Mouse (Mus musculus) frontal cortex, adult (tissue): ENCODE results near the gene Evx2.

Experiments
- ATAC-seq: cut with Nextera tagmentation; 2 replicates; pipeline ENCODE4 v1.9.2; 2017; ENCODE audit warnings: mild to moderate bottlenecking, moderate library complexity, mixed read lengths; ENCODE audit not compliant: low TSS enrichment

Evx2 gene

DNA sequence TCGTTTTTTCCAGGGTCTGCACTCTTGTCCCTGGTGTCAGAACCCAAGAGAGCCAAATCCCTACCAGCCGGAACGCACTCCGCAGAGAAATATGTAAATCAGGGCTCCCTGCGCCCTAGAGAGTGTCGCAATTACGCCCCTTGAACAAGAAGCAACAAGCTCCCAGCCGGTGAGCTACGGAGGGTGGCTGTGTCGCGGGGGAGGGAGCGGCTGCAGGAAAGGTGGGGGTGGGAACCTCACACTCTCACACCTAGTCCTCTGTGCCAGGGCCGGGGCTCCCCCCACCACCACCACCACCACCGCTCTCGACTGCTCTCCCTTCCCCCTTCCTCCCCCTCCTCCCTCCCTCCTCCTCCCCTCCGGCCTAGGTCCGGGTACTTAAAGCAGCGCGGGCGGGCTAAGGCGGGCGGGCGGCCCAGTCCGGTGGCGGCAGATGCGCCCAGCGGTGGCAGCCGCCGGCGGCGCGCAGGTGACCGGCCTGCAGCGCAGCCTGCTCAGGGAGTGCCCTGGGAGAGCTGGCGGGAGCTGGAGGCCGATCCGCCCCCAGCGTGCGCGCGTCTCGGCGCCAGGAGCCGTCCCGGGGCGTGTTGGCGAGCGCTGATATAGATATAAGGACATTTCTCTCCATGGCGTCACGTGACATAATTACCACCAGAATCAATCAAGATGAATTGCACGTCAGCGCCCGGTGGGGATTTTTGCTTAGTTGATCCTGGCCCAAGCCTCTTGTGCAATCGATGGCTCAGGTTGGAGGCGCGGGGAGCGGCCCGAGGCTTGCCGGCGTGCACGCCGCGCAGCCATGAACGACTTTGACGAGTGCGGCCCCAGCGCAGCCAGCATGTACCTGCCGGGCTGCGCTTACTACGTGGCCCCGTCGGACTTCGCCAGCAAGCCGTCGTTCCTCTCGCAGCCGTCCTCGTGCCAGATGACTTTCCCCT is 22.5 kb upstream of the Evx2 start:
- no peak for ATAC-seq

DNA sequence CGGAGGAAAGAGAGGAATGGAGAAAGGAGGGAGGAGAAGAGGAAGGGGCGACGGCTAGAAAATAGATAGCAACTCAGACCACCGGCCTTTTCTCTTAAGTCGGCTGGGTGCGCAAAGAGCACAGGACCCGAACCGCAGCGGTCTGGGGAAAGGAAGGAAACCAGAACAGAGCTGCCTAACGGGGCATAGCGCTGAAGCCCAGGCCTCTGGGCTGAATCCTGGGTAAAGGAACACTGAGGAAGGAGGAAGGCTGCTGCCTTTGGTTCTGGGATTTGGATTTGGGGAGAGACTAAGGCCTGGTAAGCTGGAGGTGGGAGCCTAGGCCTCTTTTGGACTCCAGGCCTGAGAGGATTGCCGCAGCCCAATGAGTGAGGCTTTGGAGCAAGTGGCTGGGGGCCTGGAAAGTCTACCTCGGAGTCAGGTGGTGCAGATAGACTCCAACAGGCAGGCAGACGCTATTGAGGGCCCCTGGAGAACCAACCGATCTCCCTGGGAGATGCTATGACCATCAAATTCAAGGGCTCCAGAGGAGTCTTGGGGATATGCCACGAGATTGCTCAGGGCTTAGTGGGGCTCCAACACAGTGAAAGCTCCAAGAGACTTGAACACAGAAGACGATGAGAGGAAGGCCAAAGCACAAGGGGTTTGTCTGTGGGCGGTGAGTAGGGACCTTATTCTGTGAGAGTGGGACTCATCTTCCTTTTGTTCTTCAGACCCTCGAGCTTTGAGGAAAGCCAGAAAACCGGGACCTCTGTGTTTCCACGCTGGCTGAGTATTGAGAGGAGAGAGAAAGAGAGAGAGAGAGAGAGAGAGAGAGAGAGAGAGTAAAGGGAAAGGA is 21.4 kb upstream of the Evx2 start:
- ATAC-seq, result no peak

- ATAC-seq, result no peak
Observed at GRCm38 (mm10) chr2:74679980-74680379, 20.6 kb upstream of the Evx2 start.

DNA sequence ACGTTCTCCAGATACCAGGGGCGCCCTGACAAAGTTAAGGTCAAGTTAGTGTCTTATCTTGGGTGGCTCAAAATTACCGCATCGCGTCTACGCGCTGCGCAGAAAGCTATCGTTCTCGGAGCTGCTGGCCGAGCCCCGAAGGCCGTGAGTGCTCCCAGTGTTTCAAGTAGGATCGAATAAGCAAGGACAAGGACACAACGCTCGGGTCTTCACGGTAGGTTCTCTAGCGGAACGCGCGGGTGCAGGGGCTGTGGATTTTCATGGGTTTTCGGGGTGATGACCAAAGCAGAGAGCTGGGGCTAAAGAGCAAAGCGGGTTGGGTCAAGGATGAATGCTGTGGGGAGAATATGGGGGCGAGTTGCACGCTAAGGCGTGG is 20.2 kb upstream of the Evx2 start:
- ATAC-seq, result no peak

DNA sequence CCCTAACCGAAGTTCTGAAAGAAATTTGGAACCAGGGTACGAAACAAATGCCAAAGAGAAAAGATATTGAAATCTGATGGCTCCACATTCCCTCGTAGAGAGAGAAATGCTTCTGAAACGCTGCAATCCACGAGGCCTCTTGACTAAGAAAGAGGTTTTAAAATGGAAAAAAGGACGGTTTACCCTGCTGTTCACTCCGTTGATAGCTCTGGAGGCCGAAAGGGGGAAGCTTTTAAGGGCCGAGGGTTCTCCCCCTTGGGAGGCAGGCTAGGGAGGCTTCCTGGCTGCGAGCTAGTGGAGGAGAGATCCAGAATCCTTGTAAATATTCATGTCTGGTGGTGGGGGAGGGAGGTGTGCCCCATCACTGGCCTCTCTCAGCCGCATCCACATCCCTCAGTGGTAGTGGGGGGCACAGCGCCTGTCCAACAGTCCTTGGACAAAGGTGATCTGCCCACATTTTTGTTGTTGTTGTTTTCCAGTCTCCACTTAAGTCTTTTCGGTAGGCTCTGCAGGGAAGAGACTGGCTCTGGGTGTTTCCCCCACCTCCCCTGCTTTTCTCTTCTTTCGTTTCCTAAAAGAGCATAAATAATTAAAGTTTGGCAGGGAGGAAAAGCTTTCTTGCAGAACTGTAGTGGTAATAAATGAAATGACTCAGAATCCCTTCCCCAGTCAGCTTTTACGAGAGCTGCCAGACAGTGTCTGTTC is 19.7 kb upstream of the Evx2 start, which contains the start of gene Hoxd11:
TSS of gene Hoxd11 (plus strand) at position 667 of the 705 bp plus-strand sequence.
- no peak for ATAC-seq

GRCm38 (mm10) chr2:74677106-74677505 is 17.7 kb upstream of the Evx2 start:
- ATAC-seq, result no peak

DNA sequence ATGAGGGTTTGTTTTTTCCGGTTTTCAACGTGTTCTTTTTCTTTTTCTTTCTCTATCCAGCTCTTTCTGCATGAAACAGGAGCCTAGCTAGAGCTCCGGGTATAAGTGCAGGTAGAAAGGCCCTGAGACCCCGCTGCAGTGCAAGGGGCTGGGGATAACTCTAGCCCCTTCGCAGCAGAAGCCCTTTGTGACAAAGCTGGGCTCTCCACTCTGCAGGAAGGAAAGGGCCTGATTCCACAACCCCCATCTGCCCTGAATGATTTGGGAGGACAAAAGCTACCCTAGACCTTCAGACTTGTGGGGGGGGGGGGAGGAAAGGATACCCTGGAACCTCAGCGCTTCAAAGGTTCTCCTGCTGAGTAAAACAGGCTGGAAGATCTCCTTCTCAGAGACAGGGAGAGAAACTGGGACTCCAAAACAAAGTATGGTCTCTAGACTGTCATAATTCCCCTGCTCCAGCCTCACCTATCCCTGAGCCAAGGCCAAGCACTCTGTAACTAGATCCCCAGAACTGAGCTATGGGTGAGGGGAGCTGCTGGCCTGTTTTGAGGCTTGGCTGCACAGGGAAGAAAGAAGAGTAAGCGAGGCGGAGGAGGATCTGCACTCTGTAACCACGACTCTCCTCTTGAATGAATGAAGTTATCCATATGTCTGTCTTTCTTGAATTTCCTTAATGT is 17.2 kb upstream of the Evx2 start:
- ATAC-seq, result no peak

- no peak for ATAC-seq
Observed at GRCm38 (mm10) chr2:74675666-74676282, 16.4 kb upstream of the Evx2 start.

DNA sequence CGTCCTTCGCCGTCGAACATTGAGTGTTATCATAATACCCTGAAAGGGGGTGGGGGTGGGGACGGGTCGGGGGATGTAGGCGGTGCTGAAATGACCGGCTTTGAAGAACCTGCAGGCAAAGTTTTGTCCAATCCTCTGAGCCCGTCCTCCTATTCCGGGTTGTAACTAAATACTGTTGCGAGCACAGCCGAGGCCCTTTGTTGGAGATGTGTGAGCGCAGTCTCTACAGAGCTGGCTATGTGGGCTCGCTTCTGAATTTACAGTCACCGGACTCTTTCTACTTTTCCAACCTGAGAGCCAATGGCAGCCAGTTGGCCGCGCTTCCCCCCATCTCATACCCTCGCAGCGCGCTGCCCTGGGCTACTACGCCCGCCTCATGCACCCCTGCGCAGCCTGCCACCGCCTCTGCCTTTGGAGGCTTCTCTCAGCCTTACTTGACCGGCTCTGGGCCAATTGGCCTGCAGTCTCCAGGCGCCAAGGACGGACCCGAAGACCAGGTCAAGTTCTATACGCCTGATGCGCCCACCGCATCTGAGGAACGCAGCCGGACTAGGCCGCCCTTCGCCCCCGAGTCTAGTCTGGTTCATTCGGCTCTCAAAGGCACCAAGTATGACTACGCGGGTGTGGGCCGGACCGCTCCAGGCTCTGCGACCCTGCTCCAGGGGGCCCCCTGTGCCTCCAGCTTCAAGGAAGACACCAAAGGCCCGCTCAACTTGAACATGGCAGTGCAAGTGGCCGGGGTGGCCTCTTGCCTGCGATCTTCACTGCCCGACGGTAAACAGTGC is 15.7 kb upstream of the Evx2 start, which contains the start of gene Hoxd12:
TSS of gene Hoxd12 (plus strand) at position 133 of the 785 bp plus-strand sequence.
- no peak for ATAC-seq

DNA sequence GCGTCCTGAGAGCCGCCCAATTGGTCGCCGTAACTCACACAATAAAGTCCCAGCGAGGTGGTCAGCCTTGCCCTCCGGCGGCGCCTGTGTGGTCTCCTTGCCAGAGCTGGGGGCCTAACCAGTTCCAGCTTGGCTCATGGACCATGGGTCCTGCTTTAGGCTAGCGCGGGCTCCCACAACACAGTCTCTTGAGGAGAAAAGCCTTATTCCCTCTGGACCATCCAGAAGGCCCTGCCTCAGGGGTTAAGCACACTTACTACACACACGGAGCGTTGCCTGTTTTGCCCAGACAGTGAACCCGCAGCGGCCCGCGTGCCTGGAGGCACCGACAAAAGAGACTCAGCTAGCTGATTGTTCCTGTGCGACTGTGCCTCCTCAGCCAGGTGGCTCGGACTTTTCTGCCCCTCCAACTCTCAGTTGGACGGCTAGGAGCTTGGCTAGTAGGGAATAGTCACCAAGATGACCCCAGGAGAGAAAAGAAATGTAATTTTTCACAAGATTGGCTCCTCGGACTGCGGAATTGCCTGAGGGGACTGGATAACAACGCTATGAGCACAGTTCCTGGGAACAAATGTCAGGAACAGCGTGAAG is 14.6 kb upstream of the Evx2 start:
- no peak for ATAC-seq

DNA sequence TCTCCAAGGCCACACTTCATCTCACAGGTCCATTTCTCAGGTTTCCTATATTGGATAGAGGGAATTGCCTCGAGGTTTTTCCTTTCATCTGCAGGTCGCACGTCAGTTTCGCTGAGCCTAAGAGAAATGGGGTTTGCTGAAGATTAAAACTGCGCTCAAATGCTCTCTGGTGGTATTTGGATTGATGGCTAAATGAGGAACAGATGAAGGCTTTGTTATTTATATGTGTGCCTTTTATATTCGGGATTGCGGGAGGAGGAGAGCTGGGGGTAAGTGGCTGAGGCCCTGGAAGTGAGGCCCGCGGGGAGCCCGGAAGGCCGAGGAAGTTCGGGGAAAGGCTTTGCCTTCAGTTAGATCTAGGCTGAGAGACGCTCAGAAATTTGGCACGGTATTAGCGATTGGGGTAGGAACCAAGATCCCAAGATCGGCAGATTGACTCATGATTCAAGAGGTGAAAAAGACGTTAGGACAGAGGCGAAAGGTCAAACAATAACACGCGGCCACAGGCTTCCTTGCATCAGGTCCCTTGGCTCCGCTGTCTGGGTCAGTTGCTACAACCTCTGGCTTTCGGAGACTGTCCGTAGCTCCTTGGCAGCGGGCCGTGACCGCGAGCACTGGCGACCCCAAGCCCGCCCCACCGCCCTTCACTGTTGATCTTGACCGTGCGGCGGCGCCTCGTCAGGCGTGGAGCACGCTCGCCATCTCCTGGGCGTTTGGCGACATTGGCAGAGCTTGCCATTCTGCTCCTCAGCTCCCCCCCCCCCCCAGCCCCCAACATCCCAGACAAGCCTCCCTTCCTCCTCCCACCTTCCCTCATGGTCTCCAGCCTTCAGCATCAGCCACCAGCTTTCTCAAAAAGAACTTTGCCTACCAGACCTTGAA is 13.4 kb upstream of the Evx2 start:
- no peak for ATAC-seq

DNA sequence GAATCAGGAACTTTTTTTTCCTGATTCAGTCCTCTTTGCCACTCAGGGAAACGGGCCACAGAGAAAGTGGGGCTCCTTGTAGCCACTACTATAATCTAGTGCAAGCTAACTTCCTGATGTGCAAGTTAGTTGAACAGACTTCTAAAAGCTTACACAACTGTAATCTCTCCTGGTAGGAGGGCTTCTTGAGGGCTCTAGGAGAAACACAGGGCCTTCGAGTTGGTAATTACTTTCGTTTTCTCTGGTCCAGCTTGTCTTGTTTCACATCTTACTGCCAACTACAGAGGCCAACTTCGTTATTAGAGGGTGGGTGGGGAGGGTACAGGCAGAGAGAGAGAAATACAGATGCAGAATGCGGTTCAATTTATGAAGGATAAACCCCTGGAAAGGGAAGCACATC is 12.5 kb upstream of the Evx2 start:
- ATAC-seq, result no peak

DNA sequence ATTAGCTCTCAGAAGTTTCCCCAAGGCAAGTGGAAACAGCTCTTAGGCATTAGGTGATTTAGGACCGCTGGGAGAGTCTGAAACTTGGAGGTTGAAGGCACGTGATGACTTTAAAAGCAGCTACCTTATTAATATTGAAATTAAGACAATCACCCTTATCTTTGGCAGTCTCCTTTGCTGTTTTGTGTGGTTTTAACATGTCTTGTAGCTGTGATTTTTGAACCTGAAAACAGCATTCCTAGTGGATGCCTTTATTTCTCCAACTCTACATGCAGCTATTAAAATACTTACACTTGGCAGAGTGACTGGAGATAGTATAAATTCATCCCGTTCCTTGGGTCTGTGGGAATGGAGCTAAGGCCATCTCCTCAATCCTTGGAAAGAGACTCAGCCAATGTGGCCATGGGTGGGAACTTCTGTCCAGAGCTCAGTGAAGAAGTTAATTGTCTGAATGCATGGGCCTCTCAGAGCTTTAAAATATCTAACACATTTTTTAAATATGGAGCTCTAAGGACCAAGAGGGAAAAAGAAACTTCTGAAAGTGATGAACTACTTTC is 11.4 kb upstream of the Evx2 start:
- no peak for ATAC-seq

GRCm38 (mm10) chr2:74669650-74670235 is 10.4 kb upstream of the Evx2 start:
- no peak for ATAC-seq

GRCm38 (mm10) chr2:74669230-74669578 is 9.8 kb upstream of the Evx2 start:
- ATAC-seq, result no peak

DNA sequence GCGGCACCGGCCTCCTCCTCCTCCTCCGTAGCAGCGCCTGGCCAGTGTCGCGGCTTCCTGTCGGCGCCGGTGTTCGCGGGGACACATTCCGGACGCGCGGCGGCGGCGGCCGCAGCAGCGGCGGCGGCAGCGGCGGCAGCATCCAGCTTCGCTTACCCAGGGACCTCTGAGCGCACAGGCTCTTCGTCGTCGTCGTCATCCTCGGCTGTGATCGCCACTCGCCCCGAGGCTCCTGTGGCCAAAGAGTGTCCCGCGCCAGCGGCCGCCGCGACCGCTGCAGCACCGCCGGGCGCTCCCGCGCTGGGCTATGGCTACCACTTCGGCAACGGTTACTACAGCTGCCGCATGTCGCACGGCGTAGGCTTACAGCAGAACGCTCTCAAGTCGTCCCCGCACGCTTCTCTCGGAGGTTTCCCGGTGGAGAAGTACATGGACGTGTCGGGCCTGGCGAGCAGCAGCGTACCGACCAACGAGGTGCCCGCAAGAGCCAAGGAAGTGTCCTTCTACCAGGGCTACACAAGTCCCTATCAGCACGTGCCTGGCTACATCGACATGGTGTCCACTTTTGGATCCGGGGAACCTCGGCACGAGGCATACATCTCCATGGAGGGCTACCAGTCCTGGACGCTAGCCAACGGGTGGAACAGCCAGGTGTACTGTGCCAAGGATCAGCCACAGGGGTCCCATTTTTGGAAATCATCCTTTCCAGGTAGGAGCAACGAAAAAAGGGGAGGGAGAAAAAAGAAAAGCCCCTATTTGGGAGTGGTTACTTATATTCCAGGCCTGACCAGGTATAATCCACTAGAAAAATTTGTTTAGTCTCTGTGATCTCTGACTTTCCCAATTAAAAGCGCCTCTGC is 9.2 kb upstream of the Evx2 start:
- no peak for ATAC-seq

GRCm38 (mm10) chr2:74667842-74668357 is 8.5 kb upstream of the Evx2 start, which contains the start of gene Hoxd13:
Hoxd13 (plus strand) TSS chr2:74668310.
- no peak for ATAC-seq
